Mouse (Mus musculus) liver, embryonic 14.5 days (tissue): ENCODE measurements around the gene Mocs1. TPM values are rescaled to one million over a fixed set of nuclear protein-coding genes. Genes with fewer than 3 reads are reported as not detected.
A peak's percentile ranks its signal among the peaks of the same experiment; 100 is the strongest.

Experiments
- ATAC-seq: fragments of 200-750 bp; cut with Nextera tagmentation; 2 replicates; pipeline ENCODE4 v1.8.0; 2017; ENCODE audit warnings: moderate number of reproducible peaks, mild to moderate bottlenecking, moderate library complexity; ENCODE audit not compliant: insufficient read depth
- DNase-seq, 3 experiments: peaks; one replicate each; pipeline ENCODE4 v3.0.0-alpha.2; 2012 to 2013; ENCODE audit warnings: low read depth in 3 of 3, low spot score in 3 of 3
- H3K27ac ChIP-seq: fragments of 300-500 bp; sonication (generic); 2 replicates; pipeline ENCODE4 v1.5.1; 2014; ENCODE audit warnings: moderate library complexity, mild to moderate bottlenecking, control low read depth, inconsistent platforms
- H3K27me3 ChIP-seq: fragments of 300-500 bp; sonication (generic); 2 replicates; pipeline ENCODE4 v1.6.1; 2014; ENCODE audit warnings: mild to moderate bottlenecking, low read length, moderate library complexity; ENCODE audit not compliant: control insufficient read depth, insufficient read depth
- H3K36me3 ChIP-seq: fragments of 300-500 bp; sonication (generic); replicated peaks from 2 replicates; pipeline ENCODE4 v1.6.1; 2014; ENCODE audit warnings: low read depth; ENCODE audit not compliant: control insufficient read depth, insufficient read depth
- H3K4me1 ChIP-seq, 2 experiments: fragments of 200-500 bp in 1 of 2; fragments of 300-500 bp in 1 of 2; sonication (generic) in 1 of 2; replicated peaks; 2 replicates each; pipeline ENCODE4 v1.6.1; 2012 to 2014; ENCODE audit warnings: antibody characterized with exemption in 1 of 2, inconsistent platforms in 1 of 2, low read length in 1 of 2; ENCODE audit not compliant: control insufficient read depth in 2 of 2, insufficient read depth in 2 of 2
- H3K4me2 ChIP-seq: fragments of 300-500 bp; sonication (generic); 2 replicates; pipeline ENCODE4 v1.6.1; 2014; ENCODE audit warnings: low read depth, mild to moderate bottlenecking, control low read depth, moderate library complexity
- H3K4me3 ChIP-seq, 2 experiments: fragments of 200-500 bp in 1 of 2; fragments of 300-500 bp in 1 of 2; sonication (generic) in 1 of 2; 2 replicates each; pipeline ENCODE4 v1.5.1; 2012 to 2014; ENCODE audit warnings: low read depth in 2 of 2, low read length in 2 of 2, mild to moderate bottlenecking in 2 of 2, control low read depth in 1 of 2, inconsistent platforms in 1 of 2, moderate library complexity in 1 of 2; ENCODE audit not compliant: insufficient read depth in 1 of 2
- H3K9ac ChIP-seq: fragments of 300-500 bp; sonication (generic); replicated peaks from 2 replicates; pipeline ENCODE4 v1.6.1; 2014; ENCODE audit warnings: mild to moderate bottlenecking, control low read depth, moderate library complexity
- H3K9me3 ChIP-seq: fragments of 300-500 bp; sonication (generic); 2 replicates; pipeline ENCODE4 v1.6.1; 2016; ENCODE audit warnings: low read length, mixed read lengths; ENCODE audit not compliant: control insufficient read depth
- CTCF ChIP-seq: IDR thresholded peaks from 2 replicates; pipeline ENCODE4 v1.5.1; 2016; ENCODE audit warnings: antibody characterized with exemption, low read depth, control low read depth
- EP300 ChIP-seq: IDR thresholded peaks from 2 replicates; pipeline ENCODE4 v1.6.1; 2016; ENCODE audit warnings: antibody characterized with exemption, low read depth
- WGBS: fragments of 180-500 bp; shearing (Covaris S2); extraction: QIAGEN DNeasy Blood & Tissue Kit; methylation state at CpG from one replicate; pipeline ENCODE4 v1.1.7; 2014; ENCODE audit not compliant: insufficient replicate concordance; 5-methylcytosine and 5-hydroxymethylcytosine counted together
- polyA plus RNA-seq, 2 experiments: library from polyadenylated mRNA; depleted of rRNA in 1 of 2; stranded (reverse) in 1 of 2; unstranded in 1 of 2; fragments of >200 nt; fragmentation: Nextera tagmentation in 1 of 2; extraction: Ambion mirVana in 1 of 2; gene quantifications; 2 replicates each; pipeline versions ENCODE4 v1.2.1 to v1.2.3; 2012 to 2014

The Mocs1 gene
- polyA plus RNA-seq, 2 experiments: 8.0 to 16.2 TPM

DNA sequence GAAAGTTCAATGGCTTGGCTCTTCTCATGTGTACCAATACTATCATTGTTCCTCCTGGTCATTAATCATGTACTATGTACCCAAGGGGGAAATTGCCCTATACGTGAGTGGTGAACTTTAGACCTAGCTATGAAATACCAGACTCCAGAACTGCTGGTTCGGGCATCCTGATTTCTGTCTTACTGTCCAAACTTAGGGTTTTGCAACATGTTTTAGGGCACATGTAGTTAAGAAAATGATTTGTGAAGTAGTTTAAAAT lies 5.2 kb upstream of the Mocs1 start:
- WGBS: 71% methylated on average over 2 of the region's 2 CpGs
- Histone ChIP-seq H3K4me3 (no peak overlapping the region), H3K9me3 (no peaks in the 10 kb centered on the region), H3K4me2 (no peak overlapping the region), H3K4me1 (peaks cover 0 to 10% of the 10 kb centered on the region in 2 experiments; a peak in 1 of 4 replicates), H3K27ac (no peak overlapping the region), H3K9ac (no peak overlapping the region), H3K27me3 (no peaks in the 10 kb centered on the region), H3K36me3 (no peaks in the 10 kb centered on the region)
- DNase-seq (no peak), ATAC-seq (no peak)
- TF ChIP-seq CTCF: no peak

DNA sequence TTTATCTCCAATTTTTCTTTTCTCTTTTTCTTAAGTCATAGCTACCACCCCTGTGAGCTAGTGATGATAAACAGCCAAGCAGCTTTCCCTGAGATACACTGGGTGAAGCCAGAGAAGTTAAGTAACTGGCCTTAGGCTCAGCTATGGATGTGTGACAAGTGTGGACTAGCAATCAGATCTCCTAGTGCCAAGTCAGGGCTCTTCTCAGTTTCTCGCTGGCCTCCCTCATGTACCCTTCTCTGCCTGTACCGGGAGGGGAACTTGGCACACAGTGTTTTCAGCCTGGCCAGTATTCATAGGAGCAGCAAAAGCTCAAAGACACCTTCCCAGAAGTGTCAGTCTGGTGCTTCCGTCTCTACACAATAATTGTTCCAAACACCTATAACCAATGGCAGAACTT lies 4.3 kb upstream of the Mocs1 start:
- no peaks in the 10 kb centered on the region for H3K27me3 ChIP-seq
- DNase-seq (no peak), ATAC-seq (no peak)
- no peak for TF ChIP-seq EP300
- no peak for TF ChIP-seq CTCF
- H3K4me2 ChIP-seq: no peak overlapping the region
- 72% methylated on average over 3 of the region's 3 CpGs for WGBS
- H3K4me3 ChIP-seq: no peak overlapping the region
- no peak overlapping the region for H3K27ac ChIP-seq
- H3K36me3 ChIP-seq: no peaks in the 10 kb centered on the region
- peaks cover 0 to 10% of the 10 kb centered on the region in 2 experiments; a peak in 1 of 4 replicates for H3K4me1 ChIP-seq
- no peak overlapping the region for H3K9ac ChIP-seq
- H3K9me3 ChIP-seq: no peaks in the 10 kb centered on the region

DNA sequence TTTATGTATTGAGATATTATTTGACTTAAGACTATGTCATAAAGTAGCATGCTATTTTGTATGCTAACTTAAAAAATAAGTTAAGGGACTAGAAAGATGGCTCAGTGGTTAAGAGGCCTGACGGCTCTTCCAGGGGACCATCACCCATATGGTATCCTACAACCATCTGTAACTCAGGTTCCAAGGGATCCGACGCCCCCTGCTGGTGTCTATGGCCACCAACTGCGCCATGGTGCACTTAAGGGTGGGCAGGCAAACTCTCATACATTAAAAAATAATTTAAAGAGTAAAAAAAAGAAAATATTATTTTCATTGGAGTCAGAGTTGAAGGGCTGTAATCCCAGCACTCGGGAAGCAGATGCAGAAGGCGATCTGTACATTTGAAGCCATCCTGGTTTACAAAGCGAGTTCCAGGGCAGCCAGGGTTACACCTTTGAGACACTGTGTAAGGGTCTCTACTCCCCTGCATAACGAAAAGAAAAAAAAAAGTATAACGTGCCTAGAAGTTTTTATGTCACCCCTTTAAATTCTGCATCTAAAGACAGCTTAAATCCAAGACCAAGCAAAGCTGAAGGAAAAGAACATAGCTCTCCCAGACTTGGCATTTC lies 427 bp upstream of the Mocs1 start:
- H3K4me2 ChIP-seq: peak overlapping the region; percentile 83
- TF ChIP-seq EP300 (no peak), CTCF (peak; percentile 74)
- no peaks in the 10 kb centered on the region for H3K9me3 ChIP-seq
- H3K9ac ChIP-seq: no peak overlapping the region
- peaks cover 26 to 33% of the 10 kb centered on the region in 2 experiments for H3K4me1 ChIP-seq
- H3K36me3 ChIP-seq: peaks cover 2% of the 10 kb centered on the region
- DNase-seq (no peak), ATAC-seq (no peak)
- H3K27ac ChIP-seq: no peak overlapping the region
- no peaks in the 10 kb centered on the region for H3K27me3 ChIP-seq
- WGBS: 16% methylated on average over 9 of the region's 9 CpGs
- H3K4me3 ChIP-seq: peak overlapping the region in 1 of 2 experiments; percentile 99; a peak in 2 of 4 replicates

DNA sequence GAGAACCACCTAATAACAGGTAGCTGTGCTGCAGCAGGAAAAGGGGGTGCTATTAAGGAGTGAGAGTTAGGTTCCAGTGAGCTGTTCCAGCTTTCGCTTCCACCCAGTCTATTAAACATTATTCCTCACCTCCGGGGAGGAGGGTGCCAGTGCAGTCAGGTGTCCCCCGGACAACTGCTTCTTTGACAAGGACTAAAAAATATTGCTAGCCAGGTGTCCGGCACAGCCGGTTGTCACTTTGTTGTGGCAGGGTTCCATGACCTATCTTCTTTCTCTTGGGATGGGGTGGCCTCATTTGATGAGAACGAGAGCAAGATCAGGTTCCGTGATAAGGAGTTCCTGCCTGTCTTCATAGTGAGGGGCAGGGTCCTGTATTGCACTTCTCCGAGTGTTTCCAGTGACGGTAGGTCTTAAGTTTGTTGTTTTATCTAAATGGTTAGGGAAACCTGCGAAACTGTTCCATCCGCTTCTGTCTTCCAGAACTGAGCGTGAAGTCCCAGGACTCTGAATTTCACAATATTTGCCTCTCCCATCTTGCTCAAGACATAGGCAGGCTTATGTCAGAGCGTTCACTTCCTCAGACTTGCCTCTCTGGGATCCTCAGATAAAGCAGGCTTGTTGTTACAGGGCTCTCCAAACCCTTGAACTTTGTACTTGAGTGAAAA lies 721 bp downstream of the Mocs1 start:
- Histone ChIP-seq H3K27me3 (no peaks in the 10 kb centered on the region), H3K9ac (peak overlapping the region; percentile 99), H3K9me3 (no peaks in the 10 kb centered on the region), H3K36me3 (peaks cover 13% of the 10 kb centered on the region), H3K4me2 (peak overlapping the region; percentile 83), H3K4me3 (peak overlapping the region; percentile 95 to 99), H3K4me1 (peaks cover 32 to 42% of the 10 kb centered on the region in 2 experiments), H3K27ac (peak overlapping the region; percentile 92)
- no peak for TF ChIP-seq CTCF
- 0 out of 2 replicates have a peak, but pooled peaks have one; percentile 15 for TF ChIP-seq EP300
- DNase-seq (peak in 2 of 3 experiments; percentile 43 to 60), ATAC-seq (peak; percentile 44)
- WGBS: 9% methylated on average over 13 of the region's 13 CpGs

DNA sequence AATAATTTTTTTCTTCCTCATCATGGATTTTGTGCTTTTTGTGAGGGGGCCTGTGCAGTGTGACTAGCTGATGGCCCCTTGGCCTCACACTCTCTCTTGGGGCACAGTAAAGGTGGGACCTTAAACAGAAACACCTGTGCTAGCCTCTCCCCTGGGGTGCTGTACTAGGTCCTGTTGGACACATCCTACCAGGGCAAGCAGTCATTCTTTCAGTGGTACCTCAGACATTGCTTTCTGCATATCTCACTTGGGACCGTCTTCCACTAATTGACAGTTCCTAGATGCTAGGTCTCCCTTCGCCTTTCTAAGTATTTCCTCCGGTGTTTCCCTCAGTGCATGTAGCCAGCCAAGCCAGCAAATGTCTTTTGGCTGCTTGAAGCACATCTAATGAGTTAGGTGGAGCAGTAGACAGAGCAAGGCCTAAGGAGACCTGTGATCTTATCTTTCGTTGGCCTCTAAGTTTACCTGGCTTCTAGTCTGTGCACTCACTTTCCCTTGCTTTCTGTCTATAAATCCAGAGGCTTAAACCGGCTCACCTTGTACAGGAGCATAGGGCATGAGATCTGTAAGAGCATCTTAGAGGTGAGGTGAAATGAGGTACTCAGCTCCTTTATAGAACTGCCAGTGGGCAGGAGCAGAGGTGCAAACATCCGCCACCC lies 1.4 kb downstream of the Mocs1 start:
- Histone ChIP-seq H3K4me2 (peak overlapping the region; percentile 83), H3K4me1 (peaks cover 32 to 49% of the 10 kb centered on the region in 2 experiments), H3K4me3 (peak overlapping the region; percentile 95 to 99), H3K36me3 (peaks cover 20% of the 10 kb centered on the region), H3K9ac (peak overlapping the region; percentile 99), H3K27ac (peak overlapping the region; percentile 92), H3K9me3 (no peaks in the 10 kb centered on the region), H3K27me3 (no peaks in the 10 kb centered on the region)
- ATAC-seq (no peak), DNase-seq (no peak)
- TF ChIP-seq EP300: no peak
- no peak for TF ChIP-seq CTCF
- WGBS: 59% methylated on average over 6 of the region's 6 CpGs
